Mouse (Mus musculus) kidney, adult 2 months (tissue): ENCODE results near the gene Igll1.

Source experiments
- CTCF ChIP-seq: fragments of 200-500 bp; conservative IDR thresholded peaks from 2 replicates; pipeline ENCODE4 v1.5.1; 2011; ENCODE audit warnings: low read depth, mild to moderate bottlenecking, control low read depth, low read length, moderate library complexity, mixed read lengths; ENCODE audit not compliant: insufficient read depth, insufficient read length
- POLR2A ChIP-seq: fragments of 200-500 bp; IDR thresholded peaks from one replicate; pipeline ENCODE4 v1.6.1; 2011; ENCODE audit warnings: low read depth, low read length, control low read depth

GRCm38 (mm10) chr16:16897056-16897584, 33.3 kb upstream of the Igll1 start:
- TF ChIP-seq CTCF (no peak), POLR2A (no peak)
